Mouse (Mus musculus): ENCODE measurements around the gene Nr6a1.

- TF ChIP-seq CTCF (IDR thresholded peaks at IDR 0.05; ENCODE audit: insufficient read depth, low read depth, low read length) (no peak), POLR2A (IDR thresholded peaks at IDR 0.05; ENCODE audit: insufficient read depth, low read depth, low read length) (no peak)
Measured at GRCm38 (mm10) chr2:38950281-38950719, 22.8 kb upstream of the Nr6a1 start.
